Mouse (Mus musculus): ENCODE data around the gene Pkd1.
A peak's percentile ranks its signal among the peaks of the same experiment; 100 is the strongest.

Gene Pkd1

DNA sequence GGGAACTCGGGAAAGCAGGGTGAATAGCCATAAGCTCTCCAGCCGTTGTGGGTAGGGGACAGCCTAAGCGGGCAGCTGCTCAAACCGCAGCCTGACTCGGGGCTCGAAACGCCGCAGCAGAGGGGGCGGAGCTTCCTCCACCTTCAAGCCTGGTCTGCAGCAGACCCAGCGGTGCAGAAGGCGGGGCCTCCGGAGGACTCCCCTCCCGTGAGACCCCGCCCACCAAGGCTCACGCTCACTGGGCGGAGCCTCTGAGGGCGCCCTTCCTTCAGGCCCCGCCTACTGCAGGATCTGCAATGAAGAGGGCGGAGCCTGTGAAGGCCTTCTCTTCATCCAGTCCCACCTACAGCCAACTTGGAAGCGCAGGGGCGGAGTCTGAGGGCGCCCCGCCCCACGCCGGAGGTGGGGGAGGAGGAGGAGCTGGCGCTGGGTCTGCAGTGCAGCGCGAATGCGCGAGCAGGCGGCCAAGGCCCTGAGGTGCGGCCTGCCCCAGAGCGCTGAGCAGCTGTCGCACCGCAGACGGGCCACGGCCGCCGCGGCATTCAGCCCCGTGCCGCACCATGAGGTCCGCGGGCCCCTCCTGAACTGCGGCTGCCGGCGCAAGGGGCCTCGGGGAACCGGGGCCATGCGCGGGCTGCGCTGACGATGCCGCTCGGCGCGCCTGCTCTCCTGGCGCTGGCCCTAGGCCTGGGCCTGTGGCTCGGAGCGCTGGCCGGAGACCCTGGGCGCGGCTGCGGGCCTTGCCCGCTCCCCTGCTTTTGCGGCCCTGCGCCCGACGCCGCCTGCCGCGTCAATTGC lies at the start of gene Pkd1:
Pkd1 (plus strand) TSS at position 217 of the 798 bp plus-strand sequence.
- peak; percentile 99 for DNase-seq (ENCODE audit: low spot score in 2 of 2)

- DNase-seq (ENCODE audit: low spot score in 2 of 2): peak in 1 of 2 experiments; percentile 29
These were observed 47.4 kb upstream of the Pkd1 start for GRCm38 (mm10) chr17:24502208-24502607.

DNA sequence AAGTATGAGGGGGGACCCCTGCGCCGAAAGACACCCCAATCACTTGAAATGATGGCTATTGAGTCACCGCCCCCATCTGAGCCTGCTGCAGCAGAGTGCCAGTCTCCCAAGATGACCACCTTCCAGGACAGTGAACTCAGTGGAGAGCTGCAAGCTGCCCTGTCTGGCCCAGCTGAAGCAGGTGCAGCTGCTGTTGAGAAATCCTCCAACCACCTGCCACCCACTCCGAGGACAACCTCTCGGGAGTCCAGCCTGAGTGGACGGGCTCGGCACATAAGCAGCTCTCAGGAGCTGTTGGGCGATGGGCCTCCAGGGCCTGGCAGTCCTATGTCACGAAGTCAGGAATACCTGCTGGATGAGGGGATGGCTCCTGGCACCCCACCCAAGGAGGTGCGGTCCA lies 45.5 kb upstream of the Pkd1 start:
- no peak for DNase-seq (ENCODE audit: low spot score in 2 of 2)

DNA sequence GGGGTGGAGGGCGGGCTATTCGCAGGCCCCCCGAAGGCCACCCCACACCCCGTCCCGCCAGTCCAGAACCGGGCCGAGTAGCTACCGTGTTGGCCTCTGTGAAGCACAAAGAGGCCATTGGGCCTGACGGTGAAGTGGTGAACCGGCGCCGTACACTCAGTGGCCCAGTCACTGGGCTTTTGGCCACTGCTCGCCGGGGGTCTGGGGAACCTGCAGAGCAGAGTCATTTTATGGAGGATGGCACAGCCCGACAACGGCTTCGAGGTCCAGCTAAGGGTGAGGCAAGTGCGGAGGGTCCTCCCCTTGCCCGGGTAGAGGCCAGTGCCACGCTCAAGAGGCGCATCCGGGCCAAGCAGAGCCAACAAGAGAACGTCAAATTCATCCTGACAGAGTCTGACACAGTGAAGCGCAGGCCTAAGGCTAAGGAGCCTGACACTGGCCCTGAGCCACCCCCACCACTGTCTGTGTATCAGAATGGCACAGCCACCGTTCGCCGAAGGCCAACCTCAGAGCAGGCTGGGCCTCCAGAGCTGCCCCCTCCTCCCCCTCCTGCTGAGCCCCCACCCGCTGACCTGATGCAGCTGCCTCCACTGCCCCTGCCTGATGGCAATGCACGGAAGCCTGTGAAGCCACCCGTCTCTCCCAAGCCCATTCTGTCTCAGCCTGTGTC lies 44.2 kb upstream of the Pkd1 start:
- peak in 1 of 2 experiments; percentile 31 for DNase-seq (ENCODE audit: low spot score in 2 of 2)

GRCm38 (mm10) chr17:24506332-24507070 lies 43.1 kb upstream of the Pkd1 start:
- peak; percentile 66 to 69 for DNase-seq (ENCODE audit: low spot score in 2 of 2)

GRCm38 (mm10) chr17:24507129-24507664 lies 42.4 kb upstream of the Pkd1 start:
- peak; percentile 70 to 72 for DNase-seq (ENCODE audit: low spot score in 2 of 2)

DNA sequence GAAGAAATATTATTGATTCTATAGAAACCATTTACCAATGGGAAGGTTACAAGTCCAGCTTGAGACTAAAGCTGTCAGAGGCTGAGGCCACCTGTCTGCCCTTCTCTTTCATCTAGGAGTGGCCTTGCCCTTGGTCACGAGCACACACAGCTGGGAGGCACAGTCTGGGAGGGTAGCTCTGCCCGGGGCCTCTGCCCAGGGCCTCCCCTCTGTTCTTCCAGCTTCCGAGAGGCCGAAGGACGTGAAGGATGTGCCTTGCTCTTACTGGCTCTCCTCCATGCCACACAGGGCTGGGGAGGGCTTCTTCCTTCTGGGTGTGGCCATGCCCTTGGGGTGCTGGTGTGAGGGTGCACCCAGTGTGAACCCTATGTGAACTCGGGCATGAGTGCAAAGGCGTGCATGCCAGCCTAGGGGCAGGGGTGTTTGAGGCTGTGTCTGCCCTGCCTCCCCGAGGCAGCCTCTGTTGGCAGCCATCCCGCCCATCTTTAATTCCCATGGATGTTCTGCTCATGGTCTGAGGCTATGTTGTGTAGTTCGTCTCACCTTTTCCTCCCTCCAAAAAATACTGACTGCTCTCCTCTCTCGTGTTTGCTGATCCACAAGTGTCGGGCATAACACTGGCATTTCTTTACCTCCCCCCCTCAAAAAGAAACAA lies 41.7 kb upstream of the Pkd1 start:
- DNase-seq (ENCODE audit: low spot score in 2 of 2): peak in 1 of 2 experiments; percentile 45

- peak; percentile 77 to 84 for DNase-seq (ENCODE audit: low spot score in 2 of 2)
These were observed 36.0 kb upstream of the Pkd1 start for GRCm38 (mm10) chr17:24513609-24514008.

DNA sequence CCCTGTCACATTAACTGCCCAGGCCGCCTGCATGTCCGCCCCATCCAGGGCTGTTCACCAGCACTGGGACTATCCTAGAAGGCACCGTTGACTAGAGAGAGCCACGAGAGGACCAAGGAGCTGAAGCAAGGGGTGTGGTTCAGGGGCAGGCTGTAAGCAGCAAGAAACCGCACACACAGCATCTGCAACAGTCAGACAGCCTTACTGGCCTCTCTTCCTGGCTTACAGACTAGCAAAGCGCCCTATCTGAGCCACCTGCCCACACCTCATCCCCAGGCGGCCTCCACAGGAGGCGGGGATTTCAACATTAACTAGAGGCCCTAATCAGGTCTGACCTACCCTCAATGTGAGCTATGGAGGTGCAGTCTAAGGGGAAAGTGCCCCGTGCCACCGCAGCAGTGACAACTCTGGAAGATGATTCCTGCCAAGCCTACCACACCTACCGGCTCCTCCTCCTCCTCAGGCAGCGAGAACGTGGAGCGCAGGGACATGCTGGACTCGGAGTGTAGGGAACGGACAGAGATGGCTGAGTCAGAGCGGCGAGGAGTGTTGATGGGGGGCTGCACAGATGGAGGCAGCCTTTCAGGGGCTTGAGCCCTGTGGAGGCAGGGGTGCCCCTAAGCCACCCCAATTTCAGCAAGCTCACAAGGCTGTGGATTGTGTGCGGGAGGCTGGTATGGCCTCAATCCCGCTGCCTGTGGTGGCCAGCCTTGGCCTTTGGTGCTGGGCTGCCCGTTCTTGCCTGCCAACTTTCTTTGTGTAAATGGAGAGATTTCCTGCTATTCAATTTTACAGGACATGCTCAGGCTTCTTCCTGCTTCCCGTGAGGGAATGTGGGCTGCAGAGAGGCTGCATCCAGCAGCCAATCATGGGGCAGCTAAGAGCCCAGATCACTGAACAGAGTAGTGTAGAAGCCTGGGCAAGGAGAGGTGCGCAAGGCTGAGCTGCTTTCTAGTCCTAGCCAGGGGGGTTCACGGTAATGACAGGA lies 35.1 kb upstream of the Pkd1 start:
- no peak for DNase-seq (ENCODE audit: low spot score in 2 of 2)

- DNase-seq (ENCODE audit: low spot score in 2 of 2): no peak
These were observed 29.2 kb upstream of the Pkd1 start for GRCm38 (mm10) chr17:24520450-24520849.

DNA sequence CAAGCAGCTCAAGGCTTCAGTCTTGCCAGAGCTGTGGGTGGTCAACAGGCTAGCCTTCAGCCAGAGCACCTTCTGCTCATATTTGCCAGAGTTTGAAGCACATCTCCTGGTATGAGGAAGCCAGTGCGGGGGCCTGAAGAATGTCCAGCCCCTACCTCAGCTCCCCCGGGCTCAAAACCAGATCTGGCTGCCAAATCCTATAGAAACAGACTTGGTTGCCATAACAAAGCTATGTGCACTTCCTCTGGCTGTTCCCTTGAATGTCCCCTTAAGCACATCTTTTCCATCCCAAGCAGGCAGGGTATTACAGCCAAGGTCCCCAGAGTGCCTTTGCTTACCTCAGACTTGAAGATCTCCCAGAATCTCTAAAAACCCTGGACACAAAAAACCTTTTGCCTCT lies 24.9 kb upstream of the Pkd1 start:
- DNase-seq (ENCODE audit: low spot score in 2 of 2): peak in 1 of 2 experiments; percentile 19

GRCm38 (mm10) chr17:24527315-24527714 lies 22.3 kb upstream of the Pkd1 start:
- no peak for DNase-seq (ENCODE audit: low spot score in 2 of 2)

- DNase-seq (ENCODE audit: low spot score in 2 of 2): peak; percentile 96 to 100
These were observed 21.7 kb upstream of the Pkd1 start, which contains the start of gene Traf7 for GRCm38 (mm10) chr17:24527723-24528559. TSS of gene Traf7 (minus strand) at chr17:24527938.

DNA sequence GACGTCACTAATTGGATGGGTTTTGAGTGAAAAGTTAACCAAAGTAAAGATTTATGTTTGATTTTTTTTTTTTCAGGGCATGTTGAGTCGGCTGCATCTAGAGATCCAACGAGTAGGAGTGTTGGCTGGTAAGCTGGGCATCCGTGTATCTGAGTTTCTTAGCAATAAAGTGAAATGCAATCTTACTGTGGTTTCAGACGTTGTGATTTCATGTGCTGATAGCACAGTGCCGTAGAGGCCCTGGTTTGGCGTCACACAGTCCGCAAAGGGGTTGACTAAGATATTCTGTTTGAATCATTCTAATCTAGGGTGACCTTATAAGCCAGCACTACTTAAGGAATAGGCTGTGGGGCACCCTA lies 21.1 kb upstream of the Pkd1 start:
- DNase-seq (ENCODE audit: low spot score in 2 of 2): peak in 1 of 2 experiments; percentile 21

- DNase-seq (ENCODE audit: low spot score in 2 of 2): peak; percentile 76 to 78
These were observed 20.6 kb upstream of the Pkd1 start for GRCm38 (mm10) chr17:24529007-24529451.

DNA sequence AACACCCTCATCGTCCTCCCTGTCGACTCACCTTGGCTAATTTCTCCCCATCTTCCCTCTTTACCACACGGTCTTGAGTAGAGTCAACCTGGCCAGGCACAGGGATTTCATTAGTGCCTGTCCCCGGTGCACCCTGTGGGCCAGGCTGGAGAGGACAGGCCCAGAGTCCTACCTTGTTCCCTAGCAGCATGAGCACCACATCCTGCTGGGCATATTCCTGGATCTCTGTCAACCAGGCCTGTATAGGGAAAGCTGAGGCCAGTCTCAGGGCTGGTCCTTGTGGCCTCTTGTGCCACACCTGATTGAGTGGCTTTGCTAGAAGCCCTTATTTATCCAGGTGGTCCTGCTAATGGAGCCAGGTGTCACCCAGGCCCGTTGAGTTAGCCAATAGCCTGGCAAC lies 19.8 kb upstream of the Pkd1 start:
- DNase-seq (ENCODE audit: low spot score in 2 of 2): peak in 1 of 2 experiments; percentile 29

- peak; percentile 42 to 46 for DNase-seq (ENCODE audit: low spot score in 2 of 2)
These were observed 19.1 kb upstream of the Pkd1 start for GRCm38 (mm10) chr17:24530361-24531050.

GRCm38 (mm10) chr17:24531064-24531463 lies 18.6 kb upstream of the Pkd1 start:
- no peak for DNase-seq (ENCODE audit: low spot score in 2 of 2)

- no peak for DNase-seq (ENCODE audit: low spot score in 2 of 2)
These were observed 17.6 kb upstream of the Pkd1 start for GRCm38 (mm10) chr17:24532045-24532444.

All from right cerebral cortex, postnatal 10 days (tissue).